Mouse (Mus musculus) heart, embryonic 13.5 days (tissue): Measurements from ENCODE around the gene Prdm12. TPM values are rescaled to one million over a fixed set of nuclear protein-coding genes. Genes with fewer than 3 reads are reported as not detected.
A peak's percentile ranks its signal among the peaks of the same experiment; 100 is the strongest.

Experiments
- ATAC-seq: fragments of 200-750 bp; cut with Nextera tagmentation; 2 replicates; pipeline ENCODE4 v1.8.0; 2017; ENCODE audit warnings: moderate TSS enrichment; ENCODE audit not compliant: insufficient number of reproducible peaks, low FRiP score, low TSS enrichment; ENCODE audit errors: extremely low read depth
- H3K27ac ChIP-seq: fragments of 300-500 bp; sonication (generic); replicated peaks from 2 replicates; pipeline ENCODE4 v1.5.1; 2015; ENCODE audit warnings: moderate library complexity, mild to moderate bottlenecking, inconsistent platforms
- H3K27me3 ChIP-seq: fragments of 300-500 bp; sonication (generic); replicated peaks from 2 replicates; pipeline ENCODE4 v1.6.1; 2015; ENCODE audit warnings: mild to moderate bottlenecking, inconsistent platforms
- H3K36me3 ChIP-seq: fragments of 300-500 bp; sonication (generic); 2 replicates; pipeline ENCODE4 v1.6.1; 2015; ENCODE audit warnings: mild to moderate bottlenecking, inconsistent platforms
- H3K4me1 ChIP-seq: fragments of 300-500 bp; sonication (generic); 2 replicates; pipeline ENCODE4 v1.6.1; 2015; ENCODE audit warnings: inconsistent platforms
- H3K4me2 ChIP-seq: fragments of 300-500 bp; sonication (generic); 2 replicates; pipeline ENCODE4 v1.6.1; 2015; ENCODE audit warnings: inconsistent platforms, mild to moderate bottlenecking, moderate library complexity
- H3K4me3 ChIP-seq: fragments of 300-500 bp; sonication (generic); 2 replicates; pipeline ENCODE4 v1.5.1; 2015; ENCODE audit warnings: moderate library complexity, mild to moderate bottlenecking, inconsistent platforms
- H3K9ac ChIP-seq: fragments of 300-500 bp; sonication (generic); 2 replicates; pipeline ENCODE4 v1.6.1; 2015; ENCODE audit warnings: inconsistent platforms, mild to moderate bottlenecking, moderate library complexity
- H3K9me3 ChIP-seq: fragments of 300-500 bp; sonication (generic); 2 replicates; pipeline ENCODE4 v1.6.1; 2016; ENCODE audit warnings: inconsistent platforms
- WGBS: fragments of 180-500 bp; shearing (Covaris S2); methylation state at CpG from one replicate; pipeline ENCODE4 v1.1.7; 2015; ENCODE audit warnings: mixed read lengths; 5-methylcytosine and 5-hydroxymethylcytosine counted together
- microRNA-seq: library from miRNA; unstranded; fragments of <30 nt; microRNA quantifications from one replicate; pipeline ENCODE4, GENCODE M21; 2016
- polyA plus RNA-seq: library from polyadenylated mRNA; unstranded; fragments of >200 nt; fragmentation: Nextera tagmentation; extraction: Ambion mirVana; gene quantifications from 2 replicates; pipeline ENCODE4 v1.2.1, GENCODE M21; 2015

Gene Prdm12
- polyA plus RNA-seq, 1 experiment from 2014 or later, result not detected

- H3K9ac ChIP-seq, result no peak overlapping the region
- 30% methylated on average over 2 of the region's 2 CpGs for WGBS
- no peaks in the 10 kb centered on the region for H3K27me3 ChIP-seq
- ATAC-seq, result no peak
- H3K9me3 ChIP-seq, result no peaks in the 10 kb centered on the region
- peaks cover 33% of the 10 kb centered on the region for H3K36me3 ChIP-seq
- H3K27ac ChIP-seq, result no peak overlapping the region
- peaks cover 5% of the 10 kb centered on the region; the same call in 1 of the 2 replicates for H3K4me1 ChIP-seq
- H3K4me2 ChIP-seq, result no peak overlapping the region
- H3K4me3 ChIP-seq, result no peak overlapping the region
These were observed 43.8 kb downstream of the Prdm12 start for GRCm38 (mm10) chr2:31683666-31684065.

DNA sequence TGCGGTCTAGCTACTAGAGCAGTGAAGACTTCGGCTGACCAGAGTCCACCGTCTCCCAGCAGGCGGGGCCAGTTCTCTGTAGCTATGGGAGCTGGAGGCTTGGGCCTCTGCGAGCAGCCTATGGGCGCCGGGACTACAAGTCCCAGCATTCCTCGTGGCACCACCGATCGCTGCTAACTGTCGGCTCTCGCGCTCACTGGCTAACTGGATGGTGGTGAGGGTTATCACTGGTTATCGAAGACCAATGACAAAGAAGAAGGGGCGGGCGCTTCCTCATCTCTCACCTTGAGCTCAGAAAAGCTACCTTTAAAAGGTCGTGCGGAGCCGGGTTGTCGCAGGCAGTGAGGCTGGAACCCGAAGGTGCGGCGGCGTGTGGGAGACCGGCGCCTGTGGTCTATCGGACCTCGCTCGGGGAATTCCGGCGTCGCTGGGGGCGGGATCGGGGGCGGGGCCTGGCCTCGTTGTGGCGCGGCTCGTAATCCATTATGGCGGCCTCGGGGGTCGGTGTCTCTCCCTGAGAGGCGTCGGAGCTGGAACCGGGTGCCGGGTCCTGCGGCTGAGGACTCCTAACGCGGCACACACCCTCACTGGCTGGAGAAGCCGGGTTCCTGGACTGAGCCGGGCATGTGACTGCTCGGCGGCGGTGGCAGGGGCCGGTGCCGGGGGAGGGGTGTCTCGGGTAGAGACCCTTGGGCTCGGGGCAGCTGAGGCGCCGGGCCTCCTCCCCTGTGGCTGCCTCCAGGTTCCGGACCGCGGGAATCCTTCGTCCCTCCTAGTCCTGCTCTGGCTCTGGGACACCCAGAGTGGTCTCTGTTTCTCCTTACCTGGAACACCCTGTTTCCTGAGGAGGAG is 48.5 kb downstream of the Prdm12 start, which contains the start of gene Abl1:
TSS of gene Abl1 (plus strand) at position 303 of the 852 bp plus-strand sequence.
- H3K36me3 ChIP-seq, result peaks cover 8% of the 10 kb centered on the region
- ATAC-seq, result peak; percentile 99
- peaks cover 36% of the 10 kb centered on the region for H3K4me1 ChIP-seq
- H3K4me2 ChIP-seq, result peak within 1 kb of the TSS; percentile 84
- peaks cover 3% of the 10 kb centered on the region; the same call in 1 of the 2 replicates for H3K9me3 ChIP-seq
- peak within 1 kb of the TSS; percentile 97 for H3K9ac ChIP-seq
- peak within 1 kb of the TSS; percentile 93 for H3K27ac ChIP-seq
- H3K27me3 ChIP-seq, result no peaks in the 10 kb centered on the region
- H3K4me3 ChIP-seq, result peak within 1 kb of the TSS; percentile 85
- WGBS, result under 1% methylated on average over 64 of the region's 64 CpGs

GRCm38 (mm10) chr2:31689045-31689444 is 49.2 kb downstream of the Prdm12 start:
- peak overlapping the region; percentile 85 for H3K4me3 ChIP-seq
- H3K9ac ChIP-seq, result peak overlapping the region; percentile 97

GRCm38 (mm10) chr2:31690063-31690462 is 50.2 kb downstream of the Prdm12 start:
- Histone ChIP-seq H3K9me3 (peaks cover 3% of the 10 kb centered on the region; the same call in 1 of the 2 replicates), H3K4me1 (peaks cover 36% of the 10 kb centered on the region), H3K36me3 (peaks cover 20% of the 10 kb centered on the region), H3K27me3 (no peaks in the 10 kb centered on the region), H3K4me2 (peak overlapping the region; percentile 84), H3K27ac (no peak overlapping the region), H3K4me3 (peak overlapping the region; percentile 85), H3K9ac (peak overlapping the region; percentile 97)
- 44% methylated on average over 3 of the region's 3 CpGs for WGBS
- no peak for ATAC-seq

More at GRCm38 (mm10) chr2:31689045-31689444, 49.2 kb downstream of the Prdm12 start:
- Histone ChIP-seq H3K27ac (peak overlapping the region; percentile 93), H3K9me3 (peaks cover 3% of the 10 kb centered on the region; the same call in 1 of the 2 replicates), H3K4me2 (peak overlapping the region; percentile 84), H3K4me1 (peaks cover 36% of the 10 kb centered on the region), H3K36me3 (peaks cover 10% of the 10 kb centered on the region), H3K27me3 (no peaks in the 10 kb centered on the region)
- ATAC-seq, result no peak
- WGBS, result 0% methylated on average over 12 of the region's 12 CpGs

DNA sequence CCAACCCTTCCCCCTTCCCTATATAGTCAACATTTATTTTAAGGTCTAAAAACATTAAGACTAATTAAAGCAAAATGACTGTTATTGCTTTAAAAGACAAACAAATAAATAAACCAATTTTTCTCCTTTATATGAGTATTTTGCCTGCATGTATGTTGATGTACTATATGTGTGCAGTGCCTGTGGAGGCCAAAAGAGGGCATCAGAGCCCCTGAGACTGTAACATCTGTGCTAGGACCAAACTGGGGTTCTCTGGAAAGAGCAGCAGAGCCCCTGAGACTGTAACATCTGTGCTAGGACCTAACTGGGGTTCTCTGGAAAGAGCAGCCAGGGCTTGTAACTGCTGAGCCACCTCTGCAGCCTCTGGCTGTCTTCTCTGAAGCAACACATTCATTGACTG is 58.4 kb downstream of the Prdm12 start:
- Histone ChIP-seq H3K27me3 (no peaks in the 10 kb centered on the region), H3K9me3 (no peaks in the 10 kb centered on the region), H3K36me3 (peaks cover 44% of the 10 kb centered on the region), H3K27ac (no peak overlapping the region), H3K4me3 (no peak overlapping the region), H3K9ac (no peak overlapping the region), H3K4me2 (no peak overlapping the region), H3K4me1 (peaks cover 20% of the 10 kb centered on the region)
- no peak for ATAC-seq

GRCm38 (mm10) chr2:31700545-31701446 is 61.0 kb downstream of the Prdm12 start:
- H3K36me3 ChIP-seq, result peaks cover 31% of the 10 kb centered on the region
- no peaks in the 10 kb centered on the region for H3K9me3 ChIP-seq
- peak overlapping the region; percentile 90 for H3K27ac ChIP-seq
- H3K4me3 ChIP-seq, result no peak overlapping the region
- peaks cover 20% of the 10 kb centered on the region for H3K4me1 ChIP-seq
- peak; percentile 49; the same call in 1 of the 2 replicates for ATAC-seq
- H3K4me2 ChIP-seq, result peak overlapping the region; percentile 25
- peak overlapping the region; percentile 50; the same call in 1 of the 2 replicates for H3K9ac ChIP-seq
- 20% methylated on average over 7 of the region's 7 CpGs for WGBS
- H3K27me3 ChIP-seq, result no peaks in the 10 kb centered on the region

GRCm38 (mm10) chr2:31703226-31703625 is 63.4 kb downstream of the Prdm12 start:
- no peak overlapping the region for H3K27ac ChIP-seq
- no peak overlapping the region for H3K4me3 ChIP-seq
- peaks cover 18% of the 10 kb centered on the region for H3K36me3 ChIP-seq
- H3K4me2 ChIP-seq, result no peak overlapping the region
- peaks cover 28% of the 10 kb centered on the region for H3K4me1 ChIP-seq
- H3K9ac ChIP-seq, result no peak overlapping the region
- no peak for ATAC-seq
- no peaks in the 10 kb centered on the region for H3K9me3 ChIP-seq
- no peaks in the 10 kb centered on the region for H3K27me3 ChIP-seq

Small RNA genes within 50 kb of the gene (microRNA-seq; reads per million reads assigned to microRNA genes)
- 1.8 reads per million for gene Mir6998

Other genes with a start within 250 kb of the Prdm12 start
- 10.4 and 12.5 TPM in 2 replicates for gene Ass1, start 169.8 kb upstream of the Prdm12 start, polyA plus RNA-seq
- gene Fubp3, start 67.4 kb upstream of the Prdm12 start, polyA plus RNA-seq, result 43.4 and 44.6 TPM in 2 replicates
- 41.3 and 43.9 TPM in 2 replicates for gene Exosc2, start 30.7 kb downstream of the Prdm12 start, polyA plus RNA-seq
- 25.2 and 27.9 TPM in 2 replicates for gene Abl1, start 48.3 kb downstream of the Prdm12 start, polyA plus RNA-seq
- 0.05 and 0.09 TPM in 2 replicates for gene Qrfp, start 170.5 kb downstream of the Prdm12 start, polyA plus RNA-seq
- gene Fibcd1, start 206.0 kb downstream of the Prdm12 start, polyA plus RNA-seq, result 0.08 TPM in 1 of 2 replicates, not detected in the other
- gene Lamc3, start 247.3 kb downstream of the Prdm12 start, polyA plus RNA-seq, result 0.32 and 0.43 TPM in 2 replicates